Mouse (Mus musculus) left cerebral cortex, postnatal 25 days (tissue): ENCODE data around the gene Rab17. TPM values are rescaled to one million over a fixed set of nuclear protein-coding genes. Genes with fewer than 3 reads are reported as not detected.

ENCODE experiments used
- DNase-seq, 2 experiments: peaks; one replicate each; pipeline ENCODE4 v3.0.0; 2022; ENCODE audit warnings: low spot score in 2 of 2, mixed read lengths in 1 of 2
- intact Hi-C: fragments of 180-260 bp; cut with DNase I; formaldehyde crosslinking; loops from one replicate; pipeline ENCODE4 v1.15.1; 2025
- total RNA-seq, 2 experiments: library from RNA; stranded (reverse); gene quantifications; 2 replicates each; pipeline ENCODE4 v1.2.3; 2021

The Rab17 gene
- total RNA-seq, 2 experiments from 2014 or later, result 0.41 TPM; not detected in 1

GRCm38 (mm10) chr1:90997641-90998040 is 28.2 kb upstream of the Rab17 start:
- no peak for DNase-seq
- intact Hi-C loops, result loop anchor here (2.0 kb wide), 1 partner anchor 15 kb away; no protein-coding TSS in a partner anchor

DNA sequence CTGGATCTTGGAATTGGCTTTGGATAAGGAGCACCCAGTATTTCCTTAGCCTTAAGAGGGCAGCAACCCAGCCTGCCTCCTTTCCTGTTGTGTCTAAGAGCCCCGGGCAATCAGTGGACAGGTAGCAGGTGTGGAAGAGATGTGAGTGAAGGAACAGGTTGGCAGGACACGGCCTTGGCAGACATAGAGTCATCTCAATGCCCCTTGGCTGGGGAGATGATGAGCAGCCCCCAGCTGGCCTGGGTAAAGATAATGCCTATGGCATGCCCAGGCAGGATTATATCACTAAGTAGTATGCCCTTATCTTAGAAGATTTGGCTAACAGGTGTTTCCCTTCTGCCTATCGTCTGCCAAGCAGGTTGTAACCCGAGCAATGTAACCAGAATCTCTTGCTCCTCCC is 27.7 kb upstream of the Rab17 start:
- intact Hi-C loops, result loop anchor here (2.0 kb wide), 1 partner anchor 14 kb away; no protein-coding TSS in a partner anchor
- no peak for DNase-seq

DNA sequence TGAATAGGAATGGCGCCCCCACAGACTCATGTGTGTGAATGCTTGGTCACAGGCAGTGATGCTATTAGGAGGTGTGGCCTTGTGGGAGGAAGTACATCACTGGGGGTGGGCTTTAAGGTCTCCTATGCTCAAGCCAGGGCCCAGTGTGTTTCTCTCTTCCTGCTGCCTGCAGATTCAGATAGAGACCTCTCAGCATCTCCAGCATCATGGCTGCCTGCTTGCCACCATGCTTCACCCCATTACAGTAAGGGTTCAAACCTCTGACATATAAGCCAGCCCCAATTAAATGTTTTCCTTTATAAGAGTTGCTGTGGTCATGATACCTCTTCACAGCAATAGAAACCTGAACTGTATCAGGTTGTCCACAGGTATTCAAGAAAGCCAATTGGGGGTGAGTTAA is 26.5 kb upstream of the Rab17 start:
- intact Hi-C loops, result loop anchor here (2.0 kb wide), 1 partner anchor 13 kb away; no protein-coding TSS in a partner anchor
- no peak for DNase-seq

- intact Hi-C loops, result no loop called here
- DNase-seq, result peak in 1 of 2 experiments; percentile 61
Measured at GRCm38 (mm10) chr1:90981346-90981745, 11.9 kb upstream of the Rab17 start.

GRCm38 (mm10) chr1:90980638-90981330 is 11.3 kb upstream of the Rab17 start:
- DNase-seq, result peak in 1 of 2 experiments; percentile 75
- intact Hi-C loops, result no loop called here

- DNase-seq, result peak in 1 of 2 experiments; percentile 27
- intact Hi-C loops, result loop anchor here (10.0 kb wide), 1 partner anchor 239 kb away; no protein-coding TSS in a partner anchor
Measured at GRCm38 (mm10) chr1:90975960-90976359, 6.5 kb upstream of the Rab17 start.

GRCm38 (mm10) chr1:90974906-90975649 is 5.6 kb upstream of the Rab17 start:
- DNase-seq, result peak; percentile 56 to 85
- intact Hi-C loops, result loop anchor here (5.0 to 10.0 kb wide), 4 partner anchors 47 to 272 kb away; no protein-coding TSS in a partner anchor

DNA sequence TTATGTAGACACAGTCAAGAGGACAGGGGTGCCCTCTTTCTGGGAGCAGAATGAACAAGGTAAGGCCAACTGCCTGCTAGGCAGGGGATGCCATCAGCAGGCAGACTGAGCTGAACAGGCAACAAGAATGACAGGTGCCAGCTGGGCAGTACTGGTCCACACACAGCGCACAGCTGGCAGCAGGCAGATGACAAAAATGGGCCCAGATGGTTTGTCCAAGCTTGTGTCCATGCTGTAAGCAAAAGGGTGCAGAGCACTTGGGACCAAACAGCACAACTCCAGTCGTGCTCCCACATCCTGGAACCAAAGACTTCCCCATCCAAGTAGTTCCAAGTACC is 4.1 kb upstream of the Rab17 start:
- DNase-seq, result no peak

GRCm38 (mm10) chr1:90972911-90973573 is 3.6 kb upstream of the Rab17 start:
- intact Hi-C loops, result loop anchor here (1.0 to 10.0 kb wide), 5 partner anchors 49 to 274 kb away; no protein-coding TSS in a partner anchor
- peak; percentile 92 to 95 for DNase-seq

More for the DNA sequence above, 4.1 kb upstream of the Rab17 start:
- intact Hi-C loops, result loop anchor here (1.0 to 10.0 kb wide), 5 partner anchors 49 to 274 kb away; no protein-coding TSS in a partner anchor

DNA sequence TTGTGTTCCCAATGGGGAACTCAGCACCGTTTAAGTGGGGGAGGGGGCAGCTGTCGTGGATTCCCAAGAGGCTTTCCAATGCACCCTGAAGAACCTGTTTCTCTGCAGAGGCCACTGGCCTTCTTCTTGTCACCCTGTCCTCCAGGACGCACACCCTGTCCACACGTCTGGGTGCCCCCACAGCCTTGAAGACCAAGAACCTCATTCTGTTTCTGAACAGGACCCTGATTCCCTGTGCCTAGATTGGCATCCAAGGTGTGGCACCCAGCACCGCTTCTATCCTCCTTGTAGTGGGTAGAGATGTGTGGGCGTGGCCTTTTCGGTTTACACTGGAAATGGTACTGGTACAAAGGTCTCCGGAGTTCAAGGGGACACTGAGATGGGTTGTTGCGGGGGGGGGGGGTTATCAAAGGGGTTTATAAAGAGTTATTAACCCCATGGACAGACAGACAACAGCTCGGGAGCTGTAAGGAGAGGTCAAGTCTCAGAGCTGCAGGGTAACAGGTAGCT is 475 bp upstream of the Rab17 start:
- DNase-seq, result no peak
- intact Hi-C loops, result loop anchor here (5.0 to 10.0 kb wide), 4 partner anchors 52 to 277 kb away; no protein-coding TSS in a partner anchor

- intact Hi-C loops, result no loop called here
Measured at GRCm38 (mm10) chr1:90968649-90969048, 812 bp downstream of the Rab17 start.

DNA sequence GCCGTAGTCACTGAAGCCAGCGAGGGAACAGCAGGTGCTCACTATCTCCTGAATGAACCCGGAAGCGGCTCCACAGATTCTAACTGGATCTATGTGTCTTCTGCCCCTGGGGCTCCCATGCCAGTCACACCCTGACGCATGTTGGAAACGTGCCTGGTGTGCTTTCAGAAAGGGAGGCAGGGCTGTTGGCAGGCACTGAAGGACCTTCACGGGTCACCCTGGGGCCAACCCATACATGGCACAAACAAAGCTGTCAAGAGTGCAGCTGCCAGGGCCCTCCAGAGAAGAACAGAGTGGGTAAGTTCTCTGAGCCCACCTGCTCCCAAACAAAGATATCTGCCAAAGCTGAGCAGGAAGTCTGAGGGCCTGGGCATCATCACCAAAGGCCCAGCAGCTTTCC is 1.9 kb downstream of the Rab17 start:
- intact Hi-C loops, result no loop called here

More at GRCm38 (mm10) chr1:90968649-90969048, 812 bp downstream of the Rab17 start:
- peak in 1 of 2 experiments; percentile 74 for DNase-seq

GRCm38 (mm10) chr1:90962994-90963393 is 6.5 kb downstream of the Rab17 start:
- peak in 1 of 2 experiments; percentile 19 for DNase-seq
- intact Hi-C loops, result no loop called here

More for the DNA sequence above, 1.9 kb downstream of the Rab17 start:
- no peak for DNase-seq

DNA sequence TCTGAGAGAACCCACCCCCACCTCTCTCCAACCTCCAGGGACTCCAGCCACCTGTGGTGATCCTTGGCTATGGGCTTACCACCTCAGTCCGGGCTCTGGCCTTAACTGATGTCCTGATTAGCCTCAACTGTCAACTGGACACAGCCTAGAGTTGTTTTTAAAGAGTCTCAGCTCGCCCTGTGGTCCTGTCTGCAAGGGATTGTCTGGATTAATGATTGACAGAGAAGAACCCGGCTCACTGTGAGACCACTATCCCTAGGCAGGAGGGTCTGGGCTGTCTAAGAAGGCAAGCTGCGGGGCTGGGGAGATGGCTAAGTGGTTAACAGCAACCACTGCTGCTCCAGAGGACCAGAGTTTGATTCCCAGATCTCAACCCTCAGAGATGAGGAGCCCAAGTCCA is 6.9 kb downstream of the Rab17 start:
- intact Hi-C loops, result no loop called here
- DNase-seq, result no peak

- intact Hi-C loops, result loop anchor here (2.0 to 5.0 kb wide), 5 partner anchors 28 to 894 kb away; partner anchors contain the start of gene Cops8
- peak; percentile 77 to 79 for DNase-seq
Measured at GRCm38 (mm10) chr1:90956245-90957096, 13.0 kb downstream of the Rab17 start.

DNA sequence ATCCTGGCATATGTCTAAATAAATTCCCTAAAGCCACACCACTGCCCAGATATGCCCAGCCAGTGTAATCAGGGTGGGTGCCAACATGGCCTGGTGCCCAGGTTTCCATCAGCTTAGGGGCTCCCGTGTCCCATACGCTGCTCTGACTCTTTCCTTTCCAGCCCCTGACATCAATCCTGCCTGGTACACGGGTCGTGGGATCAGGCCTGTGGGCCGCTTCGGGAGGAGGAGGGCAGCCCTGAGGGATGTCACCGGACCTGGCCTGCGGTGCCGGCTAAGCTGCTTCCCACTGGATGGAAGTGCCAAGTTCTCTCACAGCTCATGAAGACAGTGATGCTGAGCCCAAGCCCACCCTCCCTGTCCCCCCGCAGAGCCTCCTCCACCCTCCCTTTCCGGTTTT is 15.8 kb downstream of the Rab17 start:
- intact Hi-C loops, result no loop called here

GRCm38 (mm10) chr1:90952808-90953207 is 16.7 kb downstream of the Rab17 start, which contains the start of gene Prlh:
Gene Prlh (plus strand): TSS chr1:90953108.
- DNase-seq, result no peak
- intact Hi-C loops, result no loop called here

More for the DNA sequence above, 15.8 kb downstream of the Rab17 start:
- DNase-seq, result no peak

DNA sequence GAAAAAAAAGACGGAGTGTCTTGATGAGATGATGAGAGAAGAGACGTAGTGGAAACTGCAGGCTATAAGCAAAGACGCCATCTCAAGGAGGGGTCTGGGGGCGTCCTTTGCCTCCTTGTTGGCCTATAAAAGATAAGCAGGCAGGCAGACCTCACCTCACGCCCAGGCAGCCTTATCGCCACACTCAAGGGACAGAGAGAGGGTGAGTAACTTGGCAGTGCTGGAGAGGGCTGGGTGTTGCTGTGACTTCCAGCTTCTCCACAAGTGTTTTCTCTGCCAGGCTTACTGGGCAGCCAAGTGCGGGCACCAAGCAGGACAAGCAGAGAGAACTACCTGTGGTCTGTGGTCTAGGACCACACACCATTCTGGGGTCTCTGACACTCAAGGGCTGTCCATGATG is 17.8 kb downstream of the Rab17 start:
- DNase-seq, result no peak
- intact Hi-C loops, result no loop called here

GRCm38 (mm10) chr1:90949309-90949708 is 20.2 kb downstream of the Rab17 start:
- intact Hi-C loops, result no loop called here
- DNase-seq, result no peak
